Mouse (Mus musculus) liver, embryonic 14.5 days (tissue): ENCODE results near the gene Setd7.

ENCODE experiments used
- CTCF ChIP-seq: IDR thresholded peaks from 2 replicates; pipeline ENCODE4 v1.5.1; 2016; ENCODE audit warnings: antibody characterized with exemption, low read depth, control low read depth
- EP300 ChIP-seq: IDR thresholded peaks from 2 replicates; pipeline ENCODE4 v1.6.1; 2016; ENCODE audit warnings: antibody characterized with exemption, low read depth

DNA sequence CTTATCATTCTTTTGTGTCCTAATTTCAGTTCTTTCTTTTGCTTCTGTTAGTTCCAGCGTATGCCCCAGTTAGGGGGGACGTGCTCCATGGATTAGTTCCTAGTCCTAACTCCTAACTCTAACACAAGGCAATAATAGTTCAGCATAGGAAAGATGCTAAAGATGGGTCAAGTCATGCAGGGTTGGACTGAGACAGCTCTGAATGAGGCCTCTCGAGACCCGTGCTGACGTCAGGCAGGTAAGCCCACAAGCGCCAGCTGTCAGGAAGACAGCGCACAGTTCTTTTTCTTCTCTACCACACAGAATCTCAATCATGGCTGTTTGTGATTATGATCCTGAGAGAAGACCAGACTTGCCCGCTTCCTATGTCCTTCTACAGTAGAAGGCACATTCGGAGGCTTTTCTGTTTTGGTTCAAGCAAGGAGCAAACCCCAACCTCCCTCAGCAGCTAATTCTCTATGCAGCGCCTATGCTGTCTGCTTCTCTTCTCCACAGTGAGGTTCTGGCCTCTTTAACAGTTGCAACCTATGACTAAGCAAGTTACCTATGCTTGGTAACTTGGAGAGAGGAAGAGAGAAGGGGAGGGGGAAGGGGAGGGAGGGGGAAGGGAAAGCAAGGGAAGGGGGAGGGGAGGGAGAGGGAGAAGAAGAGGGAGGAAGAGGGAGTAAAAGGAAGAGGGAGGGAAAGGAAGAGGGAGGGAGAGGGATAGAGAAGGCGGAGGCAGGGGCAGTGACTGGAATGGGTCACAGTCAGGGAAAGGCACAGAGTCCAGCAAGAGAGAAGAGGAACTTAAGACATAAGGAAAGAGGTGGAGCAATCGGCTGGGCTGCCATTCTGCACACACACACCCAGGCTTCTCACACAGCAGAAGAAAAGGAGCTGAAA, 42.6 kb downstream of the Setd7 start:
- no peak for TF ChIP-seq CTCF
- no peak for TF ChIP-seq EP300
